Mouse (Mus musculus) lung, embryonic 15.5 days (tissue): ENCODE measurements at regions not wholly inside any gene's neighbourhood (a gene's known extent, or its start where the extent isn't known, plus 50 kb on each side); places are given as distances from the start of the nearest gene placed in this dataset.
A peak's percentile ranks its signal among the peaks of the same experiment; 100 is the strongest.

ENCODE experiments used
- ATAC-seq: fragments of 200-750 bp; cut with Nextera tagmentation; 2 replicates; pipeline ENCODE4 v1.8.0; 2017; ENCODE audit warnings: moderate number of reproducible peaks, borderline replicate concordance; ENCODE audit not compliant: low FRiP score, low TSS enrichment; ENCODE audit errors: extremely low read depth
- H3K27ac ChIP-seq: fragments of 300-500 bp; sonication (generic); 2 replicates; pipeline ENCODE4 v1.5.1; 2015; ENCODE audit warnings: moderate library complexity, mild to moderate bottlenecking, inconsistent platforms
- H3K27me3 ChIP-seq: fragments of 300-500 bp; sonication (generic); 2 replicates; pipeline ENCODE4 v1.6.1; 2015; ENCODE audit warnings: inconsistent platforms
- H3K36me3 ChIP-seq: fragments of 300-500 bp; sonication (generic); 2 replicates; pipeline ENCODE4 v1.6.1; 2015; ENCODE audit warnings: inconsistent platforms
- H3K4me1 ChIP-seq: fragments of 300-500 bp; sonication (generic); 2 replicates; pipeline ENCODE4 v1.6.1; 2015; ENCODE audit warnings: inconsistent platforms
- H3K4me2 ChIP-seq: fragments of 300-500 bp; sonication (generic); 2 replicates; pipeline ENCODE4 v1.6.1; 2015; ENCODE audit warnings: inconsistent platforms, mild to moderate bottlenecking, moderate library complexity
- H3K4me3 ChIP-seq: fragments of 300-500 bp; sonication (generic); 2 replicates; pipeline ENCODE4 v1.5.1; 2015; ENCODE audit warnings: mild to moderate bottlenecking, inconsistent platforms
- H3K9ac ChIP-seq: fragments of 300-500 bp; sonication (generic); 2 replicates; pipeline ENCODE4 v1.6.1; 2015; ENCODE audit warnings: inconsistent platforms
- H3K9me3 ChIP-seq: fragments of 300-500 bp; sonication (generic); 2 replicates; pipeline ENCODE4 v1.6.1; 2016; ENCODE audit warnings: inconsistent platforms
- WGBS: fragments of 180-500 bp; shearing (Covaris S2); methylation state at CpG from one replicate; pipeline ENCODE4 v1.1.7; 2015; 5-methylcytosine and 5-hydroxymethylcytosine counted together

DNA sequence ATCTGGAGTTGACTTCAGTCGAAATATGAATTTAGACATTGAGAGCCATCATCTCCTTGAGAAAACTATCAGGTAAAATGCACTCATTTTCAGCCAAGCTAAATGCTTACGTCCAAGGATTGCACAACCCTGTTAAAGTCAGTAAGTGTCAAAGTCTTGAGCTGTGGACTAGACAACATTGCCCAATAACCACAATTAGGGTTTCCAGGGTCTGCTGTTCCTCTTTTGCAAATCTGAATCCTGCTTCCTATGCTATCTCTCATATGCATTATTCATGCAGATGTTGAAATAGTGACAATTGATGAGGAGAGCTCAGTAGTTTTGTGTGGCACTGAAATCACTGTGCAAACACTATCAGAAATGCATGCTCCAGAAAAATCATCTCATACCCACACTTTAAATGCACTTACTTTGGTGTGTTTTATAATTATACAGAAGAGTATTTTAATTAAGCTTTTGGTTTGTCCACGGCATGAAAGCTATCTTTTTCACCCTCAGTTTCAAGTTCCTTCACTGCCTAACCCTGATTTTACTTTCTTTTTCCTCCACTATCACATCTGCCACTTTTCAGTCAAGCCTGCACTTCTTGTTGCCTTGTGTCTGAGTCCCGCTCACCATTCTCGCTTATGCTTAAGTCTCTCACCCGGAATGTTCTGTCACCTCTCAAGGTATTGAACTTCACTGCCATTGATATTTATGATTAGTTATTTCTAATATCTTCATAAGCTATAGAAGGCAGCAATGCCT lies 429.4 kb upstream of the Mef2c start:
- Histone ChIP-seq H3K9ac (no peak overlapping the region), H3K4me2 (no peak overlapping the region), H3K27ac (no peak overlapping the region), H3K27me3 (no peaks in the 10 kb centered on the region), H3K4me3 (no peak overlapping the region), H3K4me1 (no peaks in the 10 kb centered on the region), H3K9me3 (no peaks in the 10 kb centered on the region), H3K36me3 (no peaks in the 10 kb centered on the region)
- ATAC-seq = no peak
- 80% methylated on average over 6 of the region's 6 CpGs for WGBS

DNA sequence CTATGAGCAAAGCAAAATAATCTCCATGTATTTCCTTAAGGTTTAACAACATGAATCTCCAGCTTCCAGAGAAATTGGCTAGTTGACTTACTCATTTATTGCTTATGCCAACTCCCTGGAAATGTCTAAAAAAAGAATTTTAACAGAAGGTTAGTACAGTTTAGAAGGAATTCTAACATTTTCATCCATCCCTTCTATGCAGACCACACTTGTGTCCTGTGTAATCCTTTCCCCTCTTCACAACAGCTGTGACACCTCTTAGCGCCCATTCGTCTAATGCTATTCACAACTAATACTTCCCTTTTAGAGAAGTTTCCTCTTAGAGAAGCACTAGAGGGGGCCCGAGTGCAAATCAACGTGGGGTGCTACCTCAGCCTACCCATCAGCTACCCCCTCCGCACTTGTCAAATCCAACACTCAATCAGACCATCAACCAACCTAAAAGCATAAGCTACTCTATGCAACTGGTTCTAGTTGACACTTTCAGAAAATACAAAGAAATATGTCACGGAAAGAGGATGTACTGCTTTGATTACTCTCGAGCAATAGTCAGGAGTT lies 428.4 kb upstream of the Mef2c start:
- Histone ChIP-seq H3K36me3 (no peaks in the 10 kb centered on the region), H3K27me3 (no peaks in the 10 kb centered on the region), H3K9ac (no peak overlapping the region), H3K4me1 (no peaks in the 10 kb centered on the region), H3K4me2 (no peak overlapping the region), H3K9me3 (no peaks in the 10 kb centered on the region), H3K4me3 (no peak overlapping the region), H3K27ac (no peak overlapping the region)
- 62% methylated on average over 7 of the region's 7 CpGs for WGBS
- no peak for ATAC-seq

- no peaks in the 10 kb centered on the region for H3K4me1 ChIP-seq
- 79% methylated on average over 2 of the region's 2 CpGs for WGBS
- no peak overlapping the region for H3K9ac ChIP-seq
- no peak overlapping the region for H3K27ac ChIP-seq
- ATAC-seq = no peak
- H3K36me3 ChIP-seq = no peaks in the 10 kb centered on the region
- no peak overlapping the region for H3K4me3 ChIP-seq
- H3K4me2 ChIP-seq = no peak overlapping the region
- no peaks in the 10 kb centered on the region for H3K9me3 ChIP-seq
- no peaks in the 10 kb centered on the region for H3K27me3 ChIP-seq
These were observed 427.2 kb upstream of the Mef2c start for GRCm38 (mm10) chr13:83076611-83077010.

GRCm38 (mm10) chr13:83077085-83077484 lies 426.7 kb upstream of the Mef2c start:
- no peak overlapping the region for H3K9ac ChIP-seq
- no peaks in the 10 kb centered on the region for H3K4me1 ChIP-seq
- no peak overlapping the region for H3K27ac ChIP-seq
- H3K9me3 ChIP-seq = no peaks in the 10 kb centered on the region
- WGBS = 82% methylated on average over 1 of the region's 1 CpGs
- no peak overlapping the region for H3K4me3 ChIP-seq
- no peak overlapping the region for H3K4me2 ChIP-seq
- no peaks in the 10 kb centered on the region for H3K36me3 ChIP-seq
- H3K27me3 ChIP-seq = no peaks in the 10 kb centered on the region
- ATAC-seq = no peak

GRCm38 (mm10) chr13:83079291-83079690 lies 424.5 kb upstream of the Mef2c start:
- no peaks in the 10 kb centered on the region for H3K4me1 ChIP-seq
- WGBS = 27% methylated on average over 1 of the region's 1 CpGs
- no peak overlapping the region for H3K4me2 ChIP-seq
- H3K9me3 ChIP-seq = no peaks in the 10 kb centered on the region
- no peaks in the 10 kb centered on the region for H3K27me3 ChIP-seq
- no peaks in the 10 kb centered on the region for H3K36me3 ChIP-seq
- H3K9ac ChIP-seq = no peak overlapping the region
- H3K4me3 ChIP-seq = no peak overlapping the region
- H3K27ac ChIP-seq = no peak overlapping the region
- ATAC-seq = no peak

DNA sequence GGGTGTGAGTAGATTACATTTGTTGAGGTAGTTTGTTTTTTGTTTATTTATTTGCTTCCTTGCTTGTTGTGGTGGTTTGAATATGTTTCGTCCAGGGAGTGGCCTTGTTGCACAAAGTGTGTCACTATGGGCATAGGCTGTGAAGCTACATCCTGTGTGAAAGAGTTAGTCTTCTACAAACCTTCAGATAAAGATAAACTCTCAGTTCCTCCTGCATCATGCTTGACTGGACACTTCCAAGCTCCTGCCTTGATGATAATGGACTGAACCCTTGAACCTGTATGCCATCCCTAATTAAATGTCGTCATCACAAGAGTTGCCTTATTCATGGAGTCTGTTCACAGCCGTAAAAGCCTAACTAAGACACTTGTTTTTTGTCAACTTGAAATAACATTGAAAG lies 418.9 kb upstream of the Mef2c start:
- Histone ChIP-seq H3K36me3 (no peaks in the 10 kb centered on the region), H3K27me3 (no peaks in the 10 kb centered on the region), H3K4me2 (no peak overlapping the region), H3K27ac (no peak overlapping the region), H3K9me3 (no peaks in the 10 kb centered on the region), H3K9ac (no peak overlapping the region), H3K4me3 (no peak overlapping the region), H3K4me1 (no peaks in the 10 kb centered on the region)
- 87% methylated on average over 3 of the region's 3 CpGs for WGBS
- ATAC-seq = no peak

GRCm38 (mm10) chr13:83099908-83100307 lies 403.9 kb upstream of the Mef2c start:
- Histone ChIP-seq H3K4me1 (no peaks in the 10 kb centered on the region), H3K27ac (no peak overlapping the region), H3K9me3 (no peaks in the 10 kb centered on the region), H3K9ac (no peak overlapping the region), H3K27me3 (no peaks in the 10 kb centered on the region), H3K36me3 (no peaks in the 10 kb centered on the region), H3K4me2 (no peak overlapping the region), H3K4me3 (no peak overlapping the region)
- no peak for ATAC-seq
- 76% methylated on average over 1 of the region's 1 CpGs for WGBS

GRCm38 (mm10) chr13:83110610-83111009 lies 393.2 kb upstream of the Mef2c start:
- no peak for ATAC-seq
- Histone ChIP-seq H3K4me2 (no peak overlapping the region), H3K4me1 (peaks cover 7% of the 10 kb centered on the region; the same call in 1 of the 2 replicates), H3K9ac (no peak overlapping the region), H3K27ac (no peak overlapping the region), H3K9me3 (no peaks in the 10 kb centered on the region), H3K27me3 (no peaks in the 10 kb centered on the region), H3K4me3 (no peak overlapping the region), H3K36me3 (no peaks in the 10 kb centered on the region)
- 59% methylated on average over 3 of the region's 3 CpGs for WGBS

DNA sequence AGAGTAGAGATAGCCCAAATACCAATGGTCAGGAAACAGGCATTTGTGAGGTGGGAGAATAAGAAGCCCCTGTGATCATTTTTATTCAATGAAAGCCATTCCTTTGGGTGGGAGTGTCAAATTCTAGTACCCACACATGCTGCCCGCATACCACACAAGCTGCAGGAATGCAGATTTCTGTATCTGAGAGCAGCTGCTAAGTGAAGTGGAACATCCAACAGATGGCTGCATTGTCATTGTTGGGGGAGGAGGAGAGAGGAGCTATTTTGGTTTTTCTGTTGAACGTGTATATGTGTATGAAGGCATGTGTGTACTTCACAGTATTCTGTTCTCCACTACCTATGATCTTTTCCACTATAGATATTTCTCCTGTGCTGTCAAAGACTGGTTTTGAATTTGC lies 392.3 kb upstream of the Mef2c start:
- 28% methylated on average over 2 of the region's 2 CpGs for WGBS
- Histone ChIP-seq H3K36me3 (no peaks in the 10 kb centered on the region), H3K9me3 (no peaks in the 10 kb centered on the region), H3K27me3 (no peaks in the 10 kb centered on the region), H3K9ac (no peak overlapping the region), H3K27ac (no peak overlapping the region), H3K4me1 (peaks cover 7% of the 10 kb centered on the region; the same call in 1 of the 2 replicates), H3K4me3 (no peak overlapping the region), H3K4me2 (no peak overlapping the region)
- peak; percentile 65; the same call in 1 of the 2 replicates for ATAC-seq

GRCm38 (mm10) chr13:83112323-83112722 lies 391.5 kb upstream of the Mef2c start:
- 44% methylated on average over 1 of the region's 1 CpGs for WGBS
- H3K27me3 ChIP-seq = no peaks in the 10 kb centered on the region
- no peak overlapping the region for H3K27ac ChIP-seq
- H3K9me3 ChIP-seq = no peaks in the 10 kb centered on the region
- H3K4me1 ChIP-seq = peaks cover 7% of the 10 kb centered on the region; the same call in 1 of the 2 replicates
- H3K4me3 ChIP-seq = no peak overlapping the region
- no peak for ATAC-seq
- no peak overlapping the region for H3K4me2 ChIP-seq
- H3K36me3 ChIP-seq = no peaks in the 10 kb centered on the region
- no peak overlapping the region for H3K9ac ChIP-seq

DNA sequence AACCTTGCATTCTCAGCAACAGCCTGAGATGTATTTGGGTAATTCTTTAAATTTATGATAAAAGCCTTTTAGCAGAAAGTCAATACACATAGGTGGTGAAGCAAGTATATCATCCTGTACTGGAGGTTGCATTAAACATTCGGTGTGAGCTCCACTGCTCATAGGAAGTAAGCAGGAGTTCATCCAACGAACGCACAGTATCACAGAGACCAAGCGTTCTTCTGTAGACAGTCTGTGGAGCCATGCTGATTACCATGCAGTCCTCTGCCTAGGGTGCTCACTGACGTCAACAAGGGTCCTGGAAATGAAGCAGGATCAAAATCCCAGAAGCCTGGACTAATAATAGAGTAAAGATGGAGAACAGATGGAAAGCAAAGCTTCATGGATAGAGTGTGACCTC lies 391.1 kb upstream of the Mef2c start:
- H3K9me3 ChIP-seq = no peaks in the 10 kb centered on the region
- H3K27me3 ChIP-seq = no peaks in the 10 kb centered on the region
- ATAC-seq = no peak
- no peak overlapping the region for H3K4me2 ChIP-seq
- H3K4me3 ChIP-seq = no peak overlapping the region
- H3K9ac ChIP-seq = no peak overlapping the region
- no peak overlapping the region for H3K27ac ChIP-seq
- peaks cover 7% of the 10 kb centered on the region; the same call in 1 of the 2 replicates for H3K4me1 ChIP-seq
- 76% methylated on average over 5 of the region's 5 CpGs for WGBS
- no peaks in the 10 kb centered on the region for H3K36me3 ChIP-seq

- Histone ChIP-seq H3K4me2 (no peak overlapping the region), H3K4me1 (peaks cover 7% of the 10 kb centered on the region; the same call in 1 of the 2 replicates), H3K36me3 (no peaks in the 10 kb centered on the region), H3K9me3 (no peaks in the 10 kb centered on the region), H3K27me3 (no peaks in the 10 kb centered on the region), H3K4me3 (no peak overlapping the region), H3K27ac (no peak overlapping the region), H3K9ac (no peak overlapping the region)
- ATAC-seq = no peak
These were observed 390.0 kb upstream of the Mef2c start for GRCm38 (mm10) chr13:83113808-83114207.
